Mouse (Mus musculus): Measurements from ENCODE around the gene Fam76a.
A peak's percentile ranks its signal among the peaks of the same experiment; 100 is the strongest.

Gene Fam76a

GRCm38 (mm10) chr4:132894402-132894801 is 28.0 kb downstream of the Fam76a start:
- no peak for DNase-seq (ENCODE audit: low read depth, low spot score)

GRCm38 (mm10) chr4:132884844-132885374 is 37.4 kb downstream of the Fam76a start:
- no peak for DNase-seq (ENCODE audit: low read depth, low spot score)

GRCm38 (mm10) chr4:132884064-132884843 is 38.1 kb downstream of the Fam76a start, which contains the start of gene Stx12:
Gene Stx12, minus strand, starts transcription at chr4:132884509.
- DNase-seq (ENCODE audit: low read depth, low spot score) = peak; percentile 92

GRCm38 (mm10) chr4:132883561-132884063 is 38.7 kb downstream of the Fam76a start:
- DNase-seq (ENCODE audit: low read depth, low spot score) = no peak

GRCm38 (mm10) chr4:132874363-132875097 is 47.8 kb downstream of the Fam76a start:
- DNase-seq (ENCODE audit: low read depth, low spot score) = no peak

GRCm38 (mm10) chr4:132873481-132874362 is 48.6 kb downstream of the Fam76a start:
- DNase-seq (ENCODE audit: low read depth, low spot score) = no peak

- DNase-seq (ENCODE audit: low read depth, low spot score) = no peak
Measured at GRCm38 (mm10) chr4:132871116-132871515, 51.2 kb downstream of the Fam76a start.

GRCm38 (mm10) chr4:132864856-132865255 is 57.5 kb downstream of the Fam76a start:
- no peak for DNase-seq (ENCODE audit: low read depth, low spot score)

- DNase-seq (ENCODE audit: low read depth, low spot score) = peak; percentile 45
Measured at GRCm38 (mm10) chr4:132863012-132863411, 59.3 kb downstream of the Fam76a start.

- DNase-seq (ENCODE audit: low read depth, low spot score) = no peak
Measured at GRCm38 (mm10) chr4:132860880-132861279, 61.5 kb downstream of the Fam76a start.

All from R1 (cell line).